Mouse (Mus musculus) small intestine, adult 2 months (tissue): ENCODE data around the gene Nrm.

Experiments used
- CTCF ChIP-seq: fragments of 200-500 bp; IDR thresholded peaks from 2 replicates; pipeline ENCODE4 v1.5.1; 2012; ENCODE audit warnings: low read depth, mild to moderate bottlenecking, control low read depth, inconsistent platforms, low read length, moderate library complexity, mixed read lengths; ENCODE audit not compliant: insufficient replicate concordance, insufficient read length; ENCODE audit errors: extremely low read depth
- POLR2A ChIP-seq: fragments of 200-500 bp; IDR thresholded peaks from 2 replicates; pipeline ENCODE4 v1.6.1; 2012; ENCODE audit warnings: low read depth, mild to moderate bottlenecking, control low read depth, inconsistent platforms, low read length, moderate library complexity

GRCm38 (mm10) chr17:35914975-35915374, 53.9 kb downstream of the Nrm start:
- TF ChIP-seq CTCF (peak; percentile 10; the same call in 1 of the 2 replicates), POLR2A (no peak)
